Mouse (Mus musculus): ENCODE data around the gene Pdcd1lg2. TPM values are rescaled to one million over a fixed set of nuclear protein-coding genes. Genes with fewer than 3 reads are reported as not detected.

Gene Pdcd1lg2
- polyA plus RNA-seq, 1 experiment from 2014 or later: not detected

- Histone ChIP-seq H3K9me3 (ENCODE audit: control insufficient read depth, low read length) (no peaks in the 10 kb centered on the region), H3K4me1 (ENCODE audit: control insufficient read depth, insufficient read depth, low read length) (no peaks in the 10 kb centered on the region), H3K9ac (replicated peaks; ENCODE audit: low read length) (no peak overlapping the region), H3K27ac (replicated peaks; ENCODE audit: low read depth, low read length) (no peak overlapping the region), H3K36me3 (ENCODE audit: control insufficient read depth, insufficient read depth, low read length) (no peaks in the 10 kb centered on the region), H3K27me3 (ENCODE audit: control insufficient read depth, insufficient read depth, low read length) (no peaks in the 10 kb centered on the region), H3K4me3 (replicated peaks; ENCODE audit: low read depth, low read length) (no peak overlapping the region), H3K4me2 (ENCODE audit: low read length) (no peak overlapping the region)
- ATAC-seq (ENCODE audit: low FRiP score, low TSS enrichment) (no peak), DNase-seq (no peak)
- WGBS: 94% methylated on average over 7 of the region's 7 CpGs
Measured at GRCm38 (mm10) chr19:29463645-29464395, 53.1 kb downstream of the Pdcd1lg2 start.

- Histone ChIP-seq H3K9me3 (ENCODE audit: control insufficient read depth, low read length) (no peaks in the 10 kb centered on the region), H3K36me3 (ENCODE audit: control insufficient read depth, insufficient read depth, low read length) (no peaks in the 10 kb centered on the region), H3K4me1 (ENCODE audit: control insufficient read depth, insufficient read depth, low read length) (no peaks in the 10 kb centered on the region), H3K9ac (replicated peaks; ENCODE audit: low read length) (no peak overlapping the region), H3K4me3 (replicated peaks; ENCODE audit: low read depth, low read length) (no peak overlapping the region), H3K27ac (replicated peaks; ENCODE audit: low read depth, low read length) (no peak overlapping the region), H3K27me3 (ENCODE audit: control insufficient read depth, insufficient read depth, low read length) (no peaks in the 10 kb centered on the region), H3K4me2 (ENCODE audit: low read length) (no peak overlapping the region)
- DNase-seq: no peak
- ATAC-seq (ENCODE audit: low FRiP score, low TSS enrichment): no peak
- 95% methylated on average over 9 of the region's 9 CpGs for WGBS
Measured at GRCm38 (mm10) chr19:29466819-29467218, 56.1 kb downstream of the Pdcd1lg2 start.

GRCm38 (mm10) chr19:29468941-29469685 is 58.4 kb downstream of the Pdcd1lg2 start:
- no peaks in the 10 kb centered on the region for H3K36me3 ChIP-seq (ENCODE audit: control insufficient read depth, insufficient read depth, low read length)
- 92% methylated on average over 10 of the region's 10 CpGs for WGBS
- H3K4me1 ChIP-seq (ENCODE audit: control insufficient read depth, insufficient read depth, low read length): no peaks in the 10 kb centered on the region
- H3K9ac ChIP-seq (replicated peaks; ENCODE audit: low read length): no peak overlapping the region
- no peaks in the 10 kb centered on the region for H3K9me3 ChIP-seq (ENCODE audit: control insufficient read depth, low read length)
- DNase-seq (no peak), ATAC-seq (ENCODE audit: low FRiP score, low TSS enrichment) (no peak)
- no peak overlapping the region for H3K4me3 ChIP-seq (replicated peaks; ENCODE audit: low read depth, low read length)
- H3K4me2 ChIP-seq (ENCODE audit: low read length): no peak overlapping the region
- H3K27me3 ChIP-seq (ENCODE audit: control insufficient read depth, insufficient read depth, low read length): no peaks in the 10 kb centered on the region
- H3K27ac ChIP-seq (replicated peaks; ENCODE audit: low read depth, low read length): no peak overlapping the region

GRCm38 (mm10) chr19:29469686-29470254 is 59.1 kb downstream of the Pdcd1lg2 start:
- H3K27ac ChIP-seq (replicated peaks; ENCODE audit: low read depth, low read length): no peak overlapping the region
- H3K4me1 ChIP-seq (ENCODE audit: control insufficient read depth, insufficient read depth, low read length): no peaks in the 10 kb centered on the region
- no peak overlapping the region for H3K4me3 ChIP-seq (replicated peaks; ENCODE audit: low read depth, low read length)
- H3K4me2 ChIP-seq (ENCODE audit: low read length): no peak overlapping the region
- DNase-seq (no peak), ATAC-seq (ENCODE audit: low FRiP score, low TSS enrichment) (no peak)
- no peaks in the 10 kb centered on the region for H3K36me3 ChIP-seq (ENCODE audit: control insufficient read depth, insufficient read depth, low read length)
- H3K27me3 ChIP-seq (ENCODE audit: control insufficient read depth, insufficient read depth, low read length): no peaks in the 10 kb centered on the region
- no peaks in the 10 kb centered on the region for H3K9me3 ChIP-seq (ENCODE audit: control insufficient read depth, low read length)
- 92% methylated on average over 2 of the region's 2 CpGs for WGBS
- no peak overlapping the region for H3K9ac ChIP-seq (replicated peaks; ENCODE audit: low read length)

- no peak overlapping the region for H3K4me3 ChIP-seq (replicated peaks; ENCODE audit: low read depth, low read length)
- H3K27me3 ChIP-seq (ENCODE audit: control insufficient read depth, insufficient read depth, low read length): no peaks in the 10 kb centered on the region
- H3K9me3 ChIP-seq (ENCODE audit: control insufficient read depth, low read length): no peaks in the 10 kb centered on the region
- no peak overlapping the region for H3K4me2 ChIP-seq (ENCODE audit: low read length)
- ATAC-seq (ENCODE audit: low FRiP score, low TSS enrichment): no peak
- WGBS: 39% methylated on average over 4 of the region's 4 CpGs
- no peaks in the 10 kb centered on the region for H3K36me3 ChIP-seq (ENCODE audit: control insufficient read depth, insufficient read depth, low read length)
- H3K4me1 ChIP-seq (ENCODE audit: control insufficient read depth, insufficient read depth, low read length): no peaks in the 10 kb centered on the region
- DNase-seq: peak; percentile 27
- H3K9ac ChIP-seq (replicated peaks; ENCODE audit: low read length): no peak overlapping the region
- H3K27ac ChIP-seq (replicated peaks; ENCODE audit: low read depth, low read length): no peak overlapping the region
Measured at GRCm38 (mm10) chr19:29470652-29471051, 59.9 kb downstream of the Pdcd1lg2 start.

- H3K27ac ChIP-seq (replicated peaks; ENCODE audit: low read depth, low read length): no peak overlapping the region
- H3K9me3 ChIP-seq (ENCODE audit: control insufficient read depth, low read length): no peaks in the 10 kb centered on the region
- H3K36me3 ChIP-seq (ENCODE audit: control insufficient read depth, insufficient read depth, low read length): no peaks in the 10 kb centered on the region
- no peaks in the 10 kb centered on the region for H3K4me1 ChIP-seq (ENCODE audit: control insufficient read depth, insufficient read depth, low read length)
- DNase-seq (no peak), ATAC-seq (ENCODE audit: low FRiP score, low TSS enrichment) (no peak)
- H3K9ac ChIP-seq (replicated peaks; ENCODE audit: low read length): no peak overlapping the region
- H3K4me3 ChIP-seq (replicated peaks; ENCODE audit: low read depth, low read length): no peak overlapping the region
- no peak overlapping the region for H3K4me2 ChIP-seq (ENCODE audit: low read length)
- H3K27me3 ChIP-seq (ENCODE audit: control insufficient read depth, insufficient read depth, low read length): no peaks in the 10 kb centered on the region
- WGBS: 86% methylated on average over 8 of the region's 8 CpGs
Measured at GRCm38 (mm10) chr19:29472424-29472823, 61.7 kb downstream of the Pdcd1lg2 start.

GRCm38 (mm10) chr19:29472946-29473345 is 62.2 kb downstream of the Pdcd1lg2 start:
- ATAC-seq (ENCODE audit: low FRiP score, low TSS enrichment): no peak
- H3K9ac ChIP-seq (replicated peaks; ENCODE audit: low read length): no peak overlapping the region
- WGBS: 95% methylated on average over 5 of the region's 5 CpGs

GRCm38 (mm10) chr19:29474803-29475202 is 64.1 kb downstream of the Pdcd1lg2 start:
- WGBS: 56% methylated on average over 2 of the region's 2 CpGs
- no peak for ATAC-seq (ENCODE audit: low FRiP score, low TSS enrichment)

More at GRCm38 (mm10) chr19:29472946-29473345, 62.2 kb downstream of the Pdcd1lg2 start:
- H3K27ac ChIP-seq (replicated peaks; ENCODE audit: low read depth, low read length): no peak overlapping the region
- H3K36me3 ChIP-seq (ENCODE audit: control insufficient read depth, insufficient read depth, low read length): no peaks in the 10 kb centered on the region
- no peak overlapping the region for H3K4me3 ChIP-seq (replicated peaks; ENCODE audit: low read depth, low read length)
- no peaks in the 10 kb centered on the region for H3K4me1 ChIP-seq (ENCODE audit: control insufficient read depth, insufficient read depth, low read length)
- no peaks in the 10 kb centered on the region for H3K27me3 ChIP-seq (ENCODE audit: control insufficient read depth, insufficient read depth, low read length)
- no peak overlapping the region for H3K4me2 ChIP-seq (ENCODE audit: low read length)
- H3K9me3 ChIP-seq (ENCODE audit: control insufficient read depth, low read length): no peaks in the 10 kb centered on the region
- DNase-seq: no peak

More at GRCm38 (mm10) chr19:29474803-29475202, 64.1 kb downstream of the Pdcd1lg2 start:
- Histone ChIP-seq H3K4me3 (replicated peaks; ENCODE audit: low read depth, low read length) (no peak overlapping the region), H3K4me1 (ENCODE audit: control insufficient read depth, insufficient read depth, low read length) (no peaks in the 10 kb centered on the region), H3K27ac (replicated peaks; ENCODE audit: low read depth, low read length) (no peak overlapping the region), H3K27me3 (ENCODE audit: control insufficient read depth, insufficient read depth, low read length) (no peaks in the 10 kb centered on the region), H3K4me2 (ENCODE audit: low read length) (no peak overlapping the region), H3K36me3 (ENCODE audit: control insufficient read depth, insufficient read depth, low read length) (no peaks in the 10 kb centered on the region), H3K9ac (replicated peaks; ENCODE audit: low read length) (no peak overlapping the region), H3K9me3 (ENCODE audit: control insufficient read depth, low read length) (no peaks in the 10 kb centered on the region)
- DNase-seq: no peak
